Mouse (Mus musculus) spleen, adult 12 weeks (tissue): ENCODE data around the gene Dcdc2c.

Experiments
- DNase-seq: peaks from one replicate; pipeline ENCODE4 v3.0.0; 2022; ENCODE audit warnings: low spot score

The Dcdc2c gene

DNA sequence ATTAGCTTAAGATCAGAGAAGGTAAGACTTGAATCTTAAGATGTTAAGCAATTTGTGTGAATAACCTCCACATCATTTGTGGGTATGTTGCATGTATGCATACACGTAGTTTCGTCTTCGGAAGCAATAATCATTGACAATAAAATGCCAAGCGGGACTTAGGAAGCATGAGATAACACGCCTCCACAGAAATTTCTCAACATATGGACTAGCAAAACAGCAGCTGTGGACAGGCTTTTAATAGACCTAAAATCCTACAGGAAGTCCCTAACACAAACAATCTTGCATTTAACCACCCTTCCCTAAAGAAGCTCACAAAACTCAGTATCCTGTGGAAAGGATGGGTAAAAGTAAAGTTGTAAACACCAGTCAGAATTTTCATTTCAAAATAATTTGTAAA, 93.4 kb downstream of the Dcdc2c start:
- no peak for DNase-seq

DNA sequence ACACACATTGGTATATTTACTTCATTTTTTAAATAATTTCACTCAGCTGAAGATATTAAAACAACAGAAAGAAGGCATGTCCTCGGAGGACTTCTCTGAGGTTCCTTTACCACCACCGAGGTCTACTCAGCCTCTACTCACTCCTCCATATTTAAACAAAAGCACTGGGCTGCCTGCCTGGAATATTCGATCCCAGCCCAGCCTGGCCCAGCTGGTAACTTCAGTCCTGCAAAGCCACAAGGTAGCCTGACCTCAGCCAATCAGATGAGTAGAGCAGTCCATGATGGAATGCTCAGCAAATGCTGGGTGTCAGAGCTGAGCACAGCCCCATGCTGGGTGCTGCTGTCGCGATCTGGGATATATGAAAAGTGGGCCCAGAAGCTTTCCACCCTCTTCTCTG, 115.7 kb downstream of the Dcdc2c start:
- no peak for DNase-seq

- DNase-seq, result no peak
These were observed 119.5 kb downstream of the Dcdc2c start for GRCm38 (mm10) chr12:28432729-28433067.

- DNase-seq, result no peak
These were observed 120.1 kb downstream of the Dcdc2c start for GRCm38 (mm10) chr12:28431832-28432728.

DNA sequence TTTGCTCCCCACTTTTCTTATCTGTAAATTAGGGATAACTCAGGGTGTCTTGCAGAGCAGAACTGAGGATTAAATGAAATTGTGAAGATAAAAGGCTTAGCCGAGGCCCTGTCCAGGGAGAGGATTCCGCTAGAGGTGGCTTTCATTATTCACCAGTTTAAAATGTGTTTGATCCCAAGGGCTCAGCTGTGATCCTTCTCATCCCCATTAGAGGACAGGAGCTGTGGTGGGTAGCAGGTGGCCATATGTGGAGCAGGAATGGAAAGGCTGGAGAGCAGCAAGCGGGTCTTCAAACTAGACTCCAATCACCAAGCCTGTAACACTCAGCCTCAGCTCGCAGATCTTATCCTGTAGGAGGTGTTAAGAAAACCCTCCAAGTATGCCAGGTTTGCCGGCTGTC, 122.3 kb downstream of the Dcdc2c start:
- DNase-seq, result no peak

- no peak for DNase-seq
These were observed 135.2 kb downstream of the Dcdc2c start for GRCm38 (mm10) chr12:28416957-28417356.

- DNase-seq, result no peak
These were observed 144.4 kb downstream of the Dcdc2c start for GRCm38 (mm10) chr12:28407656-28408405.

GRCm38 (mm10) chr12:28402256-28402655, 149.9 kb downstream of the Dcdc2c start:
- DNase-seq, result no peak

DNA sequence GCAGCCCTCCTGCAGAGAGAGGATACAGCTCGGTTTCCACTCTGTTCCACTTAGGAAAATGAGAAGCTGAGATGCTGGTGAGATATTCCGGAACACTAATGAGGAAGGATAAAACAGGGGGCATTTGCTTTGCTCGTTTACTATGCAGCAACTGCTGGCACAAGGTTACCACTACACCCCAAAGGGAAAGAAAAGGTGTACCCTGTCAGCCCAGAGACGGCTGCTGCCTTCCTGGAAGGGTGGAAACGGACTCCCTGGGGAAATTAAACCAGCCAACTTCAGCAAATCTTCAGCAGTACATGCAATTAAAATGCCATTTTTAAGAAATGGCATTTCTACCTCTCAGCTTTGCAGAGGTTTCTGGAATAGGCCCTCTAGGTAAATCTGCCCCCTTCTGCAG, 150.8 kb downstream of the Dcdc2c start:
- DNase-seq, result no peak

DNA sequence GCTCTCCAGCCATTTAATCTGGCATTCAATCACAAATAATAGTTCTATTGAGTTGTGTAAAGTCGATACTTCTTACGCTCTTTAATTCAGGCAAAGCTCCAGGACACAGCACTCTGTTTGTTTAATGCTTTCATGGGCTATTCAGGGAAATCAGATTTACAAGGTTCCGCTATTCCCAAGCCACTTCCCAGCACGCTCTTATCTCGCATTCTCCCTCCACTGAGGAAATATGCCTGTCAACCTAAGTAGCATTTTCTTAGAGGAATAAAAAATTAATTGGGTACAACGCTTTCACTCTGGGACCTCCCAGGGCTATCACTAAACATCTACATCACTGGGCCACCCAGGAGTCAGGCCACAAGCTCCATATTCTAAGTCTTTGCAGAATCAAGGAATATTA, 160.1 kb downstream of the Dcdc2c start:
- no peak for DNase-seq
